Mouse (Mus musculus) E14TG2a.4 (cell line): ENCODE results near the gene Utf1.

Experiments
- CTCF ChIP-seq: conservative IDR thresholded peaks from 2 replicates; pipeline ENCODE4 v1.5.1; 2014; ENCODE audit warnings: low read length
- POU5F1 ChIP-seq: IDR thresholded peaks from 2 replicates; pipeline ENCODE4 v1.6.1; 2014; ENCODE audit warnings: low read length, borderline replicate concordance

- no peak for TF ChIP-seq CTCF
- no peak for TF ChIP-seq POU5F1
Measured at GRCm38 (mm10) chr7:139944291-139945240, 977 bp downstream of the Utf1 start.
